Comparison of ENCODE assay signal across 31 mouse cellular contexts in genomic region chr7:81849633-81850032, GRCm38 (mm10). TPM values are rescaled to one million over a fixed set of nuclear protein-coding genes. Genes with fewer than 3 reads are reported as not detected.
DNase-seq lines count a peak whose midpoint lies in the region; ATAC-seq and TF ChIP-seq lines count a peak whose summit lies in the region.
"Had no signal": no experiment of that assay in that cellular context is flagged by ENCODE, and none has a peak within 500 bp of the region (broad histone marks: within the 10 kb centered on the region; RNA-seq: fewer than 3 reads in every experiment).

No protein-coding gene starts in this region.

- peak; percentile 70 for DNase-seq in CH12.LX (ENCODE audit: extremely low read depth)
- DNase-seq in urinary bladder, postnatal 25 days (ENCODE audit: low spot score), result no peak
- DNase-seq in urinary bladder, adult 2 months (ENCODE audit: low spot score), result no peak
- DNase-seq: adrenal gland, adult 8-10 months; cerebellum, adult 9-11 months; lung, adult 2 months; lung, postnatal 14 days; thymus, postnatal 36 days had no signal

- no peak for ATAC-seq in intestine, postnatal 0 days
- ATAC-seq in intestine, embryonic 15.5 days, result no peak
- peak; percentile 31 for ATAC-seq in megakaryocyte, adult 5-6 weeks (ENCODE audit: poor library complexity, severe bottlenecking)
- ATAC-seq in megakaryocyte-erythroid progenitor cell, adult 5-6 weeks (replicated peaks; ENCODE audit: low FRiP score, low TSS enrichment, poor library complexity, severe bottlenecking), result no peak
- ATAC-seq: CD4-positive, CD25-positive, alpha-beta regulatory T cell, adult 4 months; hindbrain, embryonic 16.5 days; intestine, embryonic 16.5 days; Patski had no signal

- H3K27me3 ChIP-seq in intestine, postnatal 0 days (replicated peaks; ENCODE audit: control insufficient read depth, insufficient read depth, low read length), result no peaks in the 10 kb centered on the region
- no peaks in the 10 kb centered on the region for H3K27me3 ChIP-seq in intestine, embryonic 15.5 days (replicated peaks)
- H3K27me3 ChIP-seq in CH12.LX (replicated peaks), result no peaks in the 10 kb centered on the region
- H3K27me3 ChIP-seq: embryonic facial prominence, embryonic 12.5 days; forebrain, embryonic 12.5 days; kidney, embryonic 15.5 days; limb, embryonic 13.5 days; neural tube, embryonic 15.5 days; Patski had no signal

- TF ChIP-seq CTCF in intestine, postnatal 0 days (IDR thresholded peaks at IDR 0.05; ENCODE audit: low read depth), result peak; percentile 13; the same call in 1 of the 2 replicates
- TF ChIP-seq CTCF in CH12.LX (conservative IDR thresholded peaks at IDR 0.05 in 1 of 2, IDR thresholded peaks at IDR 0.05 in 1 of 2; ENCODE audit: low read depth in 2 of 2, low read length in 2 of 2), result peak in 1 of 2 experiments; percentile 48; a peak in 2 of 4 replicates

- no peaks in the 10 kb centered on the region for H3K79me2 ChIP-seq in CH12.LX (replicated peaks; ENCODE audit: control insufficient read depth, extremely low read depth, insufficient read depth, poor library complexity, severe bottlenecking)

- no peak overlapping the region for H3K4me2 ChIP-seq in intestine, postnatal 0 days (replicated peaks; ENCODE audit: low read depth)
- H3K4me2 ChIP-seq in intestine, embryonic 15.5 days (replicated peaks), result no peak overlapping the region
- H3K4me2 ChIP-seq in CH12.LX (ENCODE audit: insufficient read depth, low read depth, poor library complexity, severe bottlenecking), result peak overlapping the region; percentile 92
- H3K4me2 ChIP-seq: embryonic facial prominence, embryonic 12.5 days; forebrain, embryonic 12.5 days; heart, embryonic 11.5 days; kidney, embryonic 15.5 days; limb, embryonic 13.5 days; neural tube, embryonic 15.5 days had no signal

- H3K4me1 ChIP-seq in intestine, postnatal 0 days (replicated peaks; ENCODE audit: control insufficient read depth, insufficient read depth, low read length), result no peaks in the 10 kb centered on the region
- H3K4me1 ChIP-seq in intestine, embryonic 15.5 days (replicated peaks), result no peaks in the 10 kb centered on the region
- H3K4me1 ChIP-seq in CH12.LX (ENCODE audit: control insufficient read depth in 1 of 2, insufficient read depth in 2 of 2), result peaks cover 4 to 25% of the 10 kb centered on the region in 2 experiments
- H3K4me1 ChIP-seq in brown adipose tissue, adult 24 weeks (ENCODE audit: control insufficient read depth, insufficient read depth, insufficient read length, low read length), result peaks cover 9% of the 10 kb centered on the region; the same call in 1 of the 2 replicates
- H3K4me1 ChIP-seq: neural tube, embryonic 15.5 days had no signal

- H3K4me3 ChIP-seq in intestine, postnatal 0 days (ENCODE audit: low read depth, low read length), result no peak overlapping the region
- no peak overlapping the region for H3K4me3 ChIP-seq in intestine, embryonic 15.5 days (replicated peaks)
- no peak overlapping the region for H3K4me3 ChIP-seq in CH12.LX (replicated peaks in 1 of 3; ENCODE audit: low read depth in 2 of 3, low read length in 2 of 3, poor library complexity in 1 of 3)
- no peak overlapping the region for H3K4me3 ChIP-seq in brown adipose tissue, adult 24 weeks (ENCODE audit: insufficient read depth, low read depth, low read length)
- H3K4me3 ChIP-seq: embryonic facial prominence, embryonic 12.5 days; forebrain, embryonic 12.5 days; hindbrain, embryonic 10.5 days; kidney, embryonic 15.5 days; limb, embryonic 13.5 days; midbrain, embryonic 10.5 days; neural tube, embryonic 15.5 days had no signal

- no peak overlapping the region for H3K9ac ChIP-seq in intestine, postnatal 0 days (ENCODE audit: low read depth, low read length)
- no peak overlapping the region for H3K9ac ChIP-seq in intestine, embryonic 15.5 days
- H3K9ac ChIP-seq in CH12.LX (ENCODE audit: insufficient read depth, low read depth), result no peak overlapping the region
- H3K9ac ChIP-seq: embryonic facial prominence, embryonic 12.5 days; forebrain, embryonic 12.5 days; kidney, embryonic 15.5 days; limb, embryonic 13.5 days; neural tube, embryonic 15.5 days had no signal

- WGBS in intestine, postnatal 0 days, result 91% methylated on average over 7 of the region's 7 CpGs
- 87% methylated on average over 7 of the region's 7 CpGs for WGBS in intestine, embryonic 15.5 days

- TF ChIP-seq RAD21 in CH12.LX (IDR thresholded peaks at IDR 0.05; ENCODE audit: low read depth, low read length), result peak; percentile 21

- no peaks in the 10 kb centered on the region for H3K36me3 ChIP-seq in intestine, postnatal 0 days (ENCODE audit: control insufficient read depth, insufficient read depth)
- H3K36me3 ChIP-seq in intestine, embryonic 15.5 days, result no peaks in the 10 kb centered on the region
- H3K36me3 ChIP-seq in CH12.LX (replicated peaks in 1 of 2; ENCODE audit: control insufficient read depth in 1 of 2, insufficient read depth in 1 of 2, low read length in 1 of 2), result no peaks in the 10 kb centered on the region
- H3K36me3 ChIP-seq: embryonic facial prominence, embryonic 12.5 days; forebrain, embryonic 12.5 days; hindbrain, embryonic 10.5 days; kidney, embryonic 15.5 days; limb, embryonic 13.5 days; midbrain, embryonic 10.5 days; neural tube, embryonic 15.5 days had no signal

- no peaks in the 10 kb centered on the region for H3K9me3 ChIP-seq in intestine, postnatal 0 days (ENCODE audit: control insufficient read depth)
- H3K9me3 ChIP-seq in intestine, embryonic 15.5 days, result no peaks in the 10 kb centered on the region
- no peaks in the 10 kb centered on the region for H3K9me3 ChIP-seq in CH12.LX (replicated peaks; ENCODE audit: low read length)
- H3K9me3 ChIP-seq: embryonic facial prominence, embryonic 12.5 days; forebrain, embryonic 12.5 days; hindbrain, embryonic 10.5 days; kidney, embryonic 15.5 days; limb, embryonic 13.5 days; midbrain, embryonic 10.5 days; neural tube, embryonic 15.5 days had no signal

- in situ Hi-C loops in CH12.LX (cut with MboI; ENCODE audit: low pct_ligation_motif_present, low pct_unique_long_range_greater_than_20kb, low sequenced_read_pairs), result no loop called here

- no peak for TF ChIP-seq EP300 in CH12.LX (IDR thresholded peaks at IDR 0.05; ENCODE audit: low read length)

- TF ChIP-seq POLR2A in CH12.LX (IDR thresholded peaks at IDR 0.05; ENCODE audit: low read depth, low read length), result peak; percentile 8; the same call in 1 of the 2 replicates

- dilution Hi-C loops in CH12.LX (cut with MboI; ENCODE audit: extremely low pct_ligation_motif_present, extremely low pct_unique_long_range_greater_than_20kb, low sequenced_read_pairs), result no loop called here

- H3K27ac ChIP-seq in intestine, postnatal 0 days (ENCODE audit: low read depth, low read length), result no peak overlapping the region
- H3K27ac ChIP-seq in intestine, embryonic 15.5 days, result no peak overlapping the region
- peak overlapping the region; percentile 64; the same call in 1 of the 2 replicates for H3K27ac ChIP-seq in CH12.LX (ENCODE audit: insufficient read depth, low read depth)
- peak overlapping the region; percentile 62 for H3K27ac ChIP-seq in brown adipose tissue, adult 24 weeks (replicated peaks; ENCODE audit: low read depth, low read length)
- H3K27ac ChIP-seq: embryonic facial prominence, embryonic 12.5 days; forebrain, embryonic 12.5 days; hindbrain, embryonic 10.5 days; limb, embryonic 13.5 days; midbrain, embryonic 10.5 days; neural tube, embryonic 15.5 days had no signal

TF ChIP-seq in CH12.LX, 34 proteins besides CTCF, POLR2A, EP300 and RAD21 (continues in another document):
- TF ChIP-seq MYC (IDR thresholded peaks at IDR 0.05; ENCODE audit: low read depth, low read length), result no peak
- TF ChIP-seq JUN (IDR thresholded peaks at IDR 0.05; ENCODE audit: insufficient read depth, low read depth, low read length), result peak; percentile 74

RNA-seq across cellular contexts. Expression of gene Gm10160, which starts 6.0 kb away (rescaled TPM):
- not detected in 2 replicates for polyA plus RNA-seq in intestine, postnatal 0 days (2015; fragmentation: Nextera tagmentation; extraction: Ambion mirVana)
- not detected in 2 replicates for polyA plus RNA-seq in intestine, embryonic 15.5 days (2015; fragmentation: Nextera tagmentation; extraction: Ambion mirVana)
- total RNA-seq in CH12.LX (2012; rRNA removed) (not detected in 2 replicates), CH12.LX (2014; rRNA removed) (not detected in 2 replicates)
- polyA plus RNA-seq in CH12.LX (2012; ENCODE audit: insufficient read length, low read depth), result not detected in 2 replicates
- not detected in 2 replicates for polyA plus RNA-seq in brown adipose tissue, adult 24 weeks (2012; ENCODE audit: insufficient read depth, insufficient read length, missing spikeins)
- not detected in 2 replicates for total RNA-seq in megakaryocyte, adult 5-6 weeks (2015)
- not detected in 2 replicates for total RNA-seq in megakaryocyte, adult 5-6 weeks (2017)
- not detected in 2 replicates for total RNA-seq in megakaryocyte-erythroid progenitor cell, adult 5-6 weeks (2014; fragmentation: Nextera tagmentation)
- not detected in 2 replicates for total RNA-seq in megakaryocyte-erythroid progenitor cell, adult 5-6 weeks (2017)
- not detected in 2 replicates for polyA plus RNA-seq in urinary bladder, adult 2 months (2012; rRNA removed)
- total RNA-seq: adrenal gland, adult 8-10 months; ES-E14; gastrocnemius, postnatal 4 days; left cerebral cortex, postnatal 25 days; midbrain, postnatal 0 days had no signal
- polyA plus RNA-seq: brain, embryonic 14.5 days; CD4-positive, CD25-positive, alpha-beta regulatory T cell, adult 4 months; embryonic facial prominence, embryonic 12.5 days; forebrain, embryonic 12.5 days; heart, embryonic 11.5 days; heart, postnatal 0 days; hindbrain, embryonic 10.5 days; hindbrain, embryonic 16.5 days; intestine, embryonic 16.5 days; kidney, embryonic 15.5 days; limb, embryonic 13.5 days; lung, adult 2 months; midbrain, embryonic 10.5 days; midbrain, postnatal 0 days; neural tube, embryonic 15.5 days; Patski had no signal

RNA-seq across cellular contexts. Expression of gene Tm6sf1, which starts 9.2 kb away (rescaled TPM):
- 16.5 and 17.8 TPM in 2 replicates for polyA plus RNA-seq in intestine, postnatal 0 days (2015; fragmentation: Nextera tagmentation; extraction: Ambion mirVana)
- 16.1 and 17.2 TPM in 2 replicates for polyA plus RNA-seq in intestine, embryonic 15.5 days (2015; fragmentation: Nextera tagmentation; extraction: Ambion mirVana)
- total RNA-seq in CH12.LX (2012; rRNA removed) (0.59 and 0.93 TPM in 2 replicates), CH12.LX (2014; rRNA removed) (0.28 and 0.54 TPM in 2 replicates)
- 0.57 and 0.68 TPM in 2 replicates for polyA plus RNA-seq in CH12.LX (2012; ENCODE audit: insufficient read length, low read depth)
- 21.2 and 24.4 TPM in 2 replicates for polyA plus RNA-seq in brown adipose tissue, adult 24 weeks (2012; ENCODE audit: insufficient read depth, insufficient read length, missing spikeins)
- total RNA-seq in megakaryocyte, adult 5-6 weeks (2015), result 228 and 275 TPM in 2 replicates
- total RNA-seq in megakaryocyte, adult 5-6 weeks (2017), result 275 and 308 TPM in 2 replicates
- total RNA-seq in megakaryocyte-erythroid progenitor cell, adult 5-6 weeks (2014; fragmentation: Nextera tagmentation), result 4.8 and 15.9 TPM in 2 replicates
- total RNA-seq in megakaryocyte-erythroid progenitor cell, adult 5-6 weeks (2017), result 7.4 and 13.3 TPM in 2 replicates
- 15.2 and 21.4 TPM in 2 replicates for polyA plus RNA-seq in urinary bladder, adult 2 months (2012; rRNA removed)

RNA-seq across cellular contexts. Expression of gene Btbd1, which starts 20.4 kb away (rescaled TPM):
- 41.0 and 42.7 TPM in 2 replicates for polyA plus RNA-seq in intestine, postnatal 0 days (2015; fragmentation: Nextera tagmentation; extraction: Ambion mirVana)
- polyA plus RNA-seq in intestine, embryonic 15.5 days (2015; fragmentation: Nextera tagmentation; extraction: Ambion mirVana), result 57.4 and 60.0 TPM in 2 replicates
- 45.8 and 48.0 TPM in 2 replicates for total RNA-seq in CH12.LX (2012; rRNA removed)
- 67.1 and 79.3 TPM in 2 replicates for total RNA-seq in CH12.LX (2014; rRNA removed)
- 88.8 and 101 TPM in 2 replicates for polyA plus RNA-seq in CH12.LX (2012; ENCODE audit: insufficient read length, low read depth)
- polyA plus RNA-seq in brown adipose tissue, adult 24 weeks (2012; ENCODE audit: insufficient read depth, insufficient read length, missing spikeins), result 193 and 285 TPM in 2 replicates
- total RNA-seq in megakaryocyte, adult 5-6 weeks (2015), result 49.7 and 59.4 TPM in 2 replicates
- total RNA-seq in megakaryocyte, adult 5-6 weeks (2017), result 110 and 111 TPM in 2 replicates
- 52.4 and 59.3 TPM in 2 replicates for total RNA-seq in megakaryocyte-erythroid progenitor cell, adult 5-6 weeks (2014; fragmentation: Nextera tagmentation)
- 114 and 118 TPM in 2 replicates for total RNA-seq in megakaryocyte-erythroid progenitor cell, adult 5-6 weeks (2017)
- 54.1 and 60.4 TPM in 2 replicates for polyA plus RNA-seq in urinary bladder, adult 2 months (2012; rRNA removed)

Comparison
In these comparisons a context has a peak if more than half of its experiments do, and no peak if none do; other contexts are left out.
1. H3K27ac ChIP-seq: peak in CH12.LX (single experiment) and brown adipose tissue, adult 24 weeks (single experiment); none in intestine, postnatal 0 days (single experiment) and intestine, embryonic 15.5 days (single experiment).